ENCODE assay signal across 19 mouse cellular contexts in genomic region chr14:17785370-17785769, GRCm38 (mm10).
DNase-seq lines count a peak whose midpoint lies in the region; ATAC-seq and TF ChIP-seq lines count a peak whose summit lies in the region.
"Had no signal": no experiment of that assay in that cellular context is flagged by ENCODE, and none has a peak within 500 bp of the region (broad histone marks: within the 10 kb centered on the region; RNA-seq: fewer than 3 reads in every experiment).

No protein-coding gene starts in this region.

- no peak overlapping the region for H3K4me2 ChIP-seq in hindbrain, embryonic 11.5 days (replicated peaks; ENCODE audit: low read depth, low read length)
- no peak overlapping the region for H3K4me2 ChIP-seq in hindbrain, embryonic 12.5 days (replicated peaks)
- H3K4me2 ChIP-seq in liver, embryonic 14.5 days (ENCODE audit: low read depth), result peak overlapping the region; percentile 11; the same call in 1 of the 2 replicates
- H3K4me2 ChIP-seq: embryonic facial prominence, embryonic 12.5 days had no signal

- H3K9ac ChIP-seq in hindbrain, embryonic 11.5 days (ENCODE audit: low read depth, low read length), result no peak overlapping the region
- no peak overlapping the region for H3K9ac ChIP-seq in hindbrain, embryonic 12.5 days
- H3K9ac ChIP-seq in liver, embryonic 14.5 days (replicated peaks), result no peak overlapping the region
- H3K9ac ChIP-seq: embryonic facial prominence, embryonic 12.5 days had no signal

- no peaks in the 10 kb centered on the region for H3K27me3 ChIP-seq in hindbrain, embryonic 11.5 days (ENCODE audit: control insufficient read depth, insufficient read depth, low read length)
- no peaks in the 10 kb centered on the region for H3K27me3 ChIP-seq in hindbrain, embryonic 12.5 days
- H3K27me3 ChIP-seq in liver, embryonic 14.5 days (ENCODE audit: control insufficient read depth, insufficient read depth, low read length), result no peaks in the 10 kb centered on the region
- H3K27me3 ChIP-seq in midbrain, embryonic 10.5 days (ENCODE audit: low read depth, poor library complexity, severe bottlenecking), result no peaks in the 10 kb centered on the region
- H3K27me3 ChIP-seq: embryonic facial prominence, embryonic 12.5 days; Patski had no signal

- no peaks in the 10 kb centered on the region for H3K9me3 ChIP-seq in hindbrain, embryonic 11.5 days (ENCODE audit: control insufficient read depth, low read length)
- no peaks in the 10 kb centered on the region for H3K9me3 ChIP-seq in hindbrain, embryonic 12.5 days (replicated peaks)
- H3K9me3 ChIP-seq in liver, embryonic 14.5 days (ENCODE audit: control insufficient read depth, low read length), result no peaks in the 10 kb centered on the region
- H3K9me3 ChIP-seq in midbrain, embryonic 10.5 days (replicated peaks), result no peaks in the 10 kb centered on the region
- H3K9me3 ChIP-seq: embryonic facial prominence, embryonic 12.5 days; heart, embryonic 10.5 days had no signal

- H3K4me3 ChIP-seq in hindbrain, embryonic 11.5 days (ENCODE audit: low read depth, low read length), result no peak overlapping the region
- H3K4me3 ChIP-seq in hindbrain, embryonic 12.5 days, result no peak overlapping the region
- H3K4me3 ChIP-seq in liver, embryonic 14.5 days (ENCODE audit: insufficient read depth in 1 of 2, low read depth in 2 of 2, low read length in 2 of 2), result no peak overlapping the region
- no peak overlapping the region for H3K4me3 ChIP-seq in midbrain, embryonic 10.5 days
- H3K4me3 ChIP-seq: embryonic facial prominence, embryonic 12.5 days; heart, embryonic 10.5 days had no signal

- no peak for TF ChIP-seq EP300 in liver, embryonic 14.5 days (IDR thresholded peaks at IDR 0.05; ENCODE audit: low read depth)

- H3K36me3 ChIP-seq in hindbrain, embryonic 11.5 days (ENCODE audit: control insufficient read depth, insufficient read depth, low read length), result no peaks in the 10 kb centered on the region
- H3K36me3 ChIP-seq in hindbrain, embryonic 12.5 days, result no peaks in the 10 kb centered on the region
- H3K36me3 ChIP-seq in liver, embryonic 14.5 days (replicated peaks; ENCODE audit: control insufficient read depth, insufficient read depth, low read depth), result no peaks in the 10 kb centered on the region
- H3K36me3 ChIP-seq in midbrain, embryonic 10.5 days, result no peaks in the 10 kb centered on the region
- H3K36me3 ChIP-seq: embryonic facial prominence, embryonic 12.5 days; heart, embryonic 10.5 days had no signal

- no peaks in the 10 kb centered on the region for H3K4me1 ChIP-seq in hindbrain, embryonic 11.5 days (replicated peaks; ENCODE audit: control insufficient read depth, insufficient read depth, low read length)
- H3K4me1 ChIP-seq in hindbrain, embryonic 12.5 days, result no peaks in the 10 kb centered on the region
- H3K4me1 ChIP-seq in liver, embryonic 14.5 days (replicated peaks; ENCODE audit: control insufficient read depth in 2 of 2, insufficient read depth in 2 of 2, low read length in 1 of 2), result peaks cover 0 to 6% of the 10 kb centered on the region in 2 experiments; a peak in 1 of 4 replicates
- H3K4me1 ChIP-seq in midbrain, embryonic 10.5 days, result peaks cover 12% of the 10 kb centered on the region

- TF ChIP-seq CTCF in liver, embryonic 14.5 days (IDR thresholded peaks at IDR 0.05; ENCODE audit: low read depth), result no peak

- DNase-seq in hindbrain, embryonic 11.5 days (ENCODE audit: low spot score), result peak; percentile 6
- peak; percentile 32 for DNase-seq in R1 (ENCODE audit: low read depth, low spot score)
- DNase-seq in embryo, embryonic 11 days, result peak; percentile 26
- DNase-seq in liver, embryonic 14.5 days (ENCODE audit: low read depth in 3 of 3, low spot score in 3 of 3), result peak in 1 of 3 experiments; percentile 24
- DNase-seq in layer of hippocampus, adult 11-12 months (ENCODE audit: low spot score), result no peak
- no peak for DNase-seq in midbrain, embryonic 10.5 days (ENCODE audit: low spot score)
- DNase-seq in spleen, adult 12 weeks (ENCODE audit: low spot score), result no peak
- DNase-seq: B cell, adult 2 months; cerebellum, postnatal 10 days; gastrocnemius, postnatal 10 days; heart, postnatal 10 days; lung, postnatal 14 days; right cerebral cortex, adult 18-20 months; spleen, adult 18-20 months had no signal

- ATAC-seq in hindbrain, embryonic 11.5 days (ENCODE audit: low FRiP score), result no peak
- ATAC-seq in hindbrain, embryonic 12.5 days (ENCODE audit: low FRiP score), result no peak
- no peak for ATAC-seq in liver, embryonic 14.5 days (ENCODE audit: insufficient read depth)
- ATAC-seq: hindbrain, postnatal 0 days; Patski had no signal

- WGBS in hindbrain, embryonic 11.5 days, result 35% methylated on average over 3 of the region's 3 CpGs
- 27% methylated on average over 3 of the region's 3 CpGs for WGBS in hindbrain, embryonic 12.5 days
- WGBS in liver, embryonic 14.5 days (ENCODE audit: insufficient replicate concordance), result 48% methylated on average over 3 of the region's 3 CpGs
- WGBS in midbrain, embryonic 10.5 days, result 50% methylated on average over 3 of the region's 3 CpGs

- no peak overlapping the region for H3K27ac ChIP-seq in hindbrain, embryonic 11.5 days (ENCODE audit: low read depth, low read length)
- H3K27ac ChIP-seq in hindbrain, embryonic 12.5 days, result no peak overlapping the region
- no peak overlapping the region for H3K27ac ChIP-seq in liver, embryonic 14.5 days
- H3K27ac ChIP-seq in midbrain, embryonic 10.5 days (replicated peaks), result no peak overlapping the region
- H3K27ac ChIP-seq: embryonic facial prominence, embryonic 12.5 days; heart, embryonic 10.5 days; hindbrain, postnatal 0 days had no signal

Comparison
In these comparisons a context has a peak if more than half of its experiments do, and no peak if none do; other contexts are left out.
1. DNase-seq: peak in hindbrain, embryonic 11.5 days (single experiment), R1 (single experiment) and embryo, embryonic 11 days (single experiment); none in layer of hippocampus, adult 11-12 months (single experiment), midbrain, embryonic 10.5 days (single experiment) and spleen, adult 12 weeks (single experiment).